Comparison of ENCODE assay signal across 8 mouse cellular contexts in the genomic region with DNA sequence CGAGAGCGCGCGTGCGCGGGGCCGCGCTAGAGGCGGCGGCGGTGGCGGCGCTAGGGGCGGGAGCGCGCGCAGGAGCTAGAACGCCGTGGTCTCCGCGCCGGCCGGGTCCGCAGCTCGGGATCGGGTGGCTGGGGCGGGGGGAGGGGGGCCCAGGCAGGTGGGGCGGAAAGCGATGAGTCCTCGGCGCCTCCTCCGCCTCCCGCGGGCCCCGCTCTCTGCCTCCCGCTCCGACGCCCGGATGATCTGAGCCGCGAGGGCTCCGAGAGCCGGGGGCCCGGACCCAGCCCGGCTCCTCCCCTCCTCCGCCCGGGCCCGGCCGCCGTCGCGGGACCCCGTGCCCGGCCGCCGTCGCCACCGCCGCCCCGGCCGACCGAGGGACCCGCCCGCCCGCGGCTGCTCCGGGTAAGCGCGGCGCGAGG. TPM values are rescaled to one million over a fixed set of nuclear protein-coding genes. Genes with fewer than 3 reads are reported as not detected.
DNase-seq lines count a peak whose midpoint lies in the region; ATAC-seq and TF ChIP-seq lines count a peak whose summit lies in the region.

No protein-coding gene starts in this region.

- TF ChIP-seq CTCF in ES-Bruce4 (IDR thresholded peaks at IDR 0.05; ENCODE audit: low read depth, low read length), result no peak

- intact Hi-C loops in heart, postnatal 36 days (cut with DNase I), result loop anchor here (5.0 kb wide), 3 partner anchors 81 to 224 kb away; partner anchors contain the start of genes Dhrs7 and Pcnx4

- no peak for DNase-seq in heart, postnatal 36 days
- DNase-seq in urinary bladder, adult 18-20 months (ENCODE audit: low spot score in 2 of 2), result no peak
- DNase-seq in layer of hippocampus, adult 8-10 months (ENCODE audit: low spot score in 2 of 2), result no peak
- no peak for DNase-seq in gastrocnemius, postnatal 10 days

- peak; percentile 56 for ATAC-seq in heart, embryonic 13.5 days (ENCODE audit: extremely low read depth, insufficient number of reproducible peaks, low FRiP score, low TSS enrichment)
- peak; percentile 78 for ATAC-seq in forebrain, embryonic 13.5 days
- ATAC-seq in liver, embryonic 16.5 days (ENCODE audit: low read depth), result peak; percentile 44

- H3K9me3 ChIP-seq in heart, embryonic 13.5 days, result no peaks in the 10 kb centered on the region
- H3K9me3 ChIP-seq in ES-Bruce4 (replicated peaks; ENCODE audit: control insufficient read depth, insufficient read depth, low read length, poor library complexity, severe bottlenecking), result no peaks in the 10 kb centered on the region
- H3K9me3 ChIP-seq in forebrain, embryonic 13.5 days (replicated peaks), result no peaks in the 10 kb centered on the region
- no peaks in the 10 kb centered on the region for H3K9me3 ChIP-seq in liver, embryonic 16.5 days (replicated peaks; ENCODE audit: control insufficient read depth, low read length)

- H3K36me3 ChIP-seq in heart, embryonic 13.5 days, result no peaks in the 10 kb centered on the region
- H3K36me3 ChIP-seq in ES-Bruce4 (ENCODE audit: control insufficient read depth, insufficient read depth, low read length, poor library complexity, severe bottlenecking), result no peaks in the 10 kb centered on the region
- H3K36me3 ChIP-seq in forebrain, embryonic 13.5 days (ENCODE audit: poor library complexity, severe bottlenecking), result no peaks in the 10 kb centered on the region
- H3K36me3 ChIP-seq in liver, embryonic 16.5 days (ENCODE audit: control insufficient read depth, insufficient read depth), result no peaks in the 10 kb centered on the region

- no peaks in the 10 kb centered on the region for H3K27me3 ChIP-seq in heart, embryonic 13.5 days (replicated peaks)
- no peaks in the 10 kb centered on the region for H3K27me3 ChIP-seq in ES-Bruce4 (ENCODE audit: control insufficient read depth, insufficient read depth, low read length, poor library complexity, severe bottlenecking)
- H3K27me3 ChIP-seq in forebrain, embryonic 13.5 days, result no peaks in the 10 kb centered on the region
- no peaks in the 10 kb centered on the region for H3K27me3 ChIP-seq in liver, embryonic 16.5 days (ENCODE audit: control insufficient read depth, insufficient read depth, low read depth, low read length)

- peak overlapping the region; percentile 82 for H3K4me2 ChIP-seq in heart, embryonic 13.5 days
- H3K4me2 ChIP-seq in forebrain, embryonic 13.5 days, result peak overlapping the region; percentile 70
- H3K4me2 ChIP-seq in liver, embryonic 16.5 days (ENCODE audit: low read depth, low read length), result peak overlapping the region; percentile 96

- H3K27ac ChIP-seq in heart, embryonic 13.5 days (replicated peaks), result peak overlapping the region; percentile 99
- H3K27ac ChIP-seq in ES-Bruce4 (ENCODE audit: insufficient read depth, low read length), result no peak overlapping the region
- peak overlapping the region; percentile 96 for H3K27ac ChIP-seq in forebrain, embryonic 13.5 days
- H3K27ac ChIP-seq in liver, embryonic 16.5 days (ENCODE audit: low read length), result peak overlapping the region; percentile 98

- 2% methylated on average over 40 of the region's 71 CpGs for WGBS in heart, embryonic 13.5 days
- 0% methylated on average over 19 of the region's 71 CpGs for WGBS in forebrain, embryonic 13.5 days
- 0% methylated on average over 33 of the region's 71 CpGs for WGBS in liver, embryonic 16.5 days (ENCODE audit: insufficient replicate concordance)

- H3K4me3 ChIP-seq in heart, embryonic 13.5 days, result peak overlapping the region; percentile 92
- H3K4me3 ChIP-seq in ES-Bruce4 (ENCODE audit: low read depth, low read length), result peak overlapping the region; percentile 93
- peak overlapping the region; percentile 79 for H3K4me3 ChIP-seq in forebrain, embryonic 13.5 days
- H3K4me3 ChIP-seq in liver, embryonic 16.5 days (ENCODE audit: low read depth, low read length), result peak overlapping the region; percentile 92

- H3K9ac ChIP-seq in heart, embryonic 13.5 days, result peak overlapping the region; percentile 100
- H3K9ac ChIP-seq in ES-Bruce4 (ENCODE audit: low read depth, poor library complexity, severe bottlenecking), result peak overlapping the region; percentile 99
- peak overlapping the region; percentile 98 for H3K9ac ChIP-seq in forebrain, embryonic 13.5 days
- peak overlapping the region; percentile 98 for H3K9ac ChIP-seq in liver, embryonic 16.5 days (ENCODE audit: low read depth, low read length)

- peaks cover 45% of the 10 kb centered on the region for H3K4me1 ChIP-seq in heart, embryonic 13.5 days
- peaks cover 9% of the 10 kb centered on the region for H3K4me1 ChIP-seq in ES-Bruce4 (ENCODE audit: control insufficient read depth, insufficient read depth, low read length)
- peaks cover 33% of the 10 kb centered on the region for H3K4me1 ChIP-seq in forebrain, embryonic 13.5 days
- peaks cover 23% of the 10 kb centered on the region for H3K4me1 ChIP-seq in liver, embryonic 16.5 days (ENCODE audit: control insufficient read depth, low read depth, low read length)

- no peak for TF ChIP-seq EP300 in ES-Bruce4 (IDR thresholded peaks at IDR 0.05; ENCODE audit: insufficient read depth, low read depth, low read length)

- TF ChIP-seq POLR2A in ES-Bruce4 (IDR thresholded peaks at IDR 0.05; ENCODE audit: insufficient read depth, low read length), result no peak

RNA-seq across cellular contexts. Expression of gene Ppm1a, which starts 4.0 kb away (rescaled TPM):
- 35.9 and 43.5 TPM in 2 replicates for polyA plus RNA-seq in heart, embryonic 13.5 days (2015; fragmentation: Nextera tagmentation; extraction: Ambion mirVana)
- 100 to 1,000 TPM; 244 to 245 TPM for total RNA-seq in heart, postnatal 36 days (2021)
- polyA plus RNA-seq in ES-Bruce4 (2011; ENCODE audit: insufficient read depth, insufficient read length, low read depth, missing spikeins), result 183 and 202 TPM in 2 replicates
- polyA plus RNA-seq in forebrain, embryonic 13.5 days (2015; fragmentation: Nextera tagmentation; extraction: Ambion mirVana), result 33.9 and 44.0 TPM in 2 replicates
- 11.0 and 12.1 TPM in 2 replicates for polyA plus RNA-seq in liver, embryonic 16.5 days (2015; fragmentation: Nextera tagmentation; extraction: Ambion mirVana)
- total RNA-seq in layer of hippocampus, adult 8-10 months (2022), result 100 to 1,000 TPM; 242 to 265 (median 252) TPM
- total RNA-seq in gastrocnemius, postnatal 10 days (2021), result 100 to 1,000 TPM; 185 to 193 TPM
